Mouse (Mus musculus): Measurements from ENCODE around the gene Rhobtb1. TPM values are rescaled to one million over a fixed set of nuclear protein-coding genes. Genes with fewer than 3 reads are reported as not detected.

The Rhobtb1 gene
- 11.4 and 13.3 TPM in 2 replicates for polyA plus RNA-seq (2015; fragmentation: Nextera tagmentation; extraction: Ambion mirVana)

DNA sequence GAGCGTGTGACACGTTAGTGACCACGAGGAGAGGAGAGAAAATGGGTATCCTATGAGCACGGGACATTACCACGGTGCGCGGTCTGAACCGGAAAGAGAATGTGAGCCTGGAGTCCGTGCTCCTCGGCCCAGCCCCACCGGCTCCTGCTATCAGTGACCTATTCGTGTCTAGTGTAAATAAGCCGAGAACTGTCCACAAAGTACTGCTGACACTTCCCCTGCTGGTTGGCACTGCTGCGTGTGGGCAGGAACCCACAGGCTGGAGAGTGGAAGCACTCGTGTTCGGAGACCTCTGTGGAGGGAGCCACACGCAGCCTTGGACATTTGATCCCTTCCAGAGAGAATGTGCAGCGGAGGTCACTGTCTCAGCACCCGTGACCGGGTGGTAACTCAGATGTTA, at the start of gene Rhobtb1:
Gene Rhobtb1, plus strand, starts transcription at position 390 of the 400 bp plus-strand sequence.
- no peak within 1 kb of the TSS for H3K4me2 ChIP-seq (ENCODE audit: low read length)

DNA sequence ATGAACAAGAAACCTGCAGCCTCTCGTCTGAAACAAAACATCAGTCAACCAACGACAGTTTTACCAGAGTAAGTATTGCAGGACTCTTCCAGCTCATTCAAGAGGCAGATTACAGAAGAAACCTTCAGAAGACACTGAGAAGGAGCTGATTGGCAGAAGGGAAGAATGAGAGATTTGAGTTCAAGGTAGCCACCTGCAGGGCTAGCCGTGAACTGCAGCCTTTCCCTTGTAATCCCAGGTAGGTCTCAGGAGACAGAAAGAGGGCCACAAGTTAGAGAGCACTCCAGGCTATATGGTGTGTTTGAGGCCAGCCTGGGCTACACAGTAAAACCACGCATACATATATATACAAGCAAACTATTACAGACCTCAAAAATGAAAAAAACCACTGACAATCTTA, 49.2 kb upstream of the Rhobtb1 start:
- WGBS: 81% methylated on average over 4 of the region's 4 CpGs
- no peaks in the 10 kb centered on the region for H3K36me3 ChIP-seq (ENCODE audit: control insufficient read depth, insufficient read depth, low read length)
- ATAC-seq: no peak
- H3K4me3 ChIP-seq (ENCODE audit: low read length): no peak overlapping the region
- no peaks in the 10 kb centered on the region for H3K4me1 ChIP-seq (ENCODE audit: control insufficient read depth, insufficient read depth, low read depth, low read length)
- no peaks in the 10 kb centered on the region for H3K9me3 ChIP-seq (ENCODE audit: control insufficient read depth, low read length)
- H3K4me2 ChIP-seq (ENCODE audit: low read length): no peak overlapping the region
- no peak overlapping the region for H3K9ac ChIP-seq (ENCODE audit: low read depth, low read length)
- no peaks in the 10 kb centered on the region for H3K27me3 ChIP-seq (replicated peaks; ENCODE audit: control insufficient read depth, insufficient read depth, low read length)
- H3K27ac ChIP-seq (ENCODE audit: low read depth, low read length): no peak overlapping the region

More for the DNA sequence above, at the start of gene Rhobtb1:
- no peaks in the 10 kb centered on the region for H3K36me3 ChIP-seq (ENCODE audit: control insufficient read depth, insufficient read depth, low read length)
- WGBS: 81% methylated on average over 20 of the region's 20 CpGs
- H3K27me3 ChIP-seq (replicated peaks; ENCODE audit: control insufficient read depth, insufficient read depth, low read length): no peaks in the 10 kb centered on the region
- no peaks in the 10 kb centered on the region for H3K4me1 ChIP-seq (ENCODE audit: control insufficient read depth, insufficient read depth, low read depth, low read length)
- ATAC-seq: no peak
- no peak within 1 kb of the TSS for H3K27ac ChIP-seq (ENCODE audit: low read depth, low read length)
- H3K9me3 ChIP-seq (ENCODE audit: control insufficient read depth, low read length): no peaks in the 10 kb centered on the region
- no peak within 1 kb of the TSS for H3K4me3 ChIP-seq (ENCODE audit: low read length)
- no peak within 1 kb of the TSS for H3K9ac ChIP-seq (ENCODE audit: low read depth, low read length)

- WGBS: 83% methylated on average over 12 of the region's 12 CpGs
- no peak for ATAC-seq
- Histone ChIP-seq H3K4me3 (ENCODE audit: low read length) (no peak overlapping the region), H3K9me3 (ENCODE audit: control insufficient read depth, low read length) (no peaks in the 10 kb centered on the region), H3K9ac (ENCODE audit: low read depth, low read length) (no peak overlapping the region), H3K27me3 (replicated peaks; ENCODE audit: control insufficient read depth, insufficient read depth, low read length) (no peaks in the 10 kb centered on the region), H3K27ac (ENCODE audit: low read depth, low read length) (no peak overlapping the region), H3K4me2 (ENCODE audit: low read length) (no peak overlapping the region), H3K36me3 (ENCODE audit: control insufficient read depth, insufficient read depth, low read length) (no peaks in the 10 kb centered on the region), H3K4me1 (ENCODE audit: control insufficient read depth, insufficient read depth, low read depth, low read length) (no peaks in the 10 kb centered on the region)
Observed at GRCm38 (mm10) chr10:69104143-69104882, 46.9 kb upstream of the Rhobtb1 start.

GRCm38 (mm10) chr10:69104883-69105225, 46.4 kb upstream of the Rhobtb1 start:
- Histone ChIP-seq H3K27ac (ENCODE audit: low read depth, low read length) (no peak overlapping the region), H3K9me3 (ENCODE audit: control insufficient read depth, low read length) (no peaks in the 10 kb centered on the region), H3K36me3 (ENCODE audit: control insufficient read depth, insufficient read depth, low read length) (no peaks in the 10 kb centered on the region), H3K27me3 (replicated peaks; ENCODE audit: control insufficient read depth, insufficient read depth, low read length) (no peaks in the 10 kb centered on the region), H3K4me3 (ENCODE audit: low read length) (no peak overlapping the region), H3K4me1 (ENCODE audit: control insufficient read depth, insufficient read depth, low read depth, low read length) (no peaks in the 10 kb centered on the region), H3K4me2 (ENCODE audit: low read length) (no peak overlapping the region), H3K9ac (ENCODE audit: low read depth, low read length) (no peak overlapping the region)
- WGBS: 74% methylated on average over 9 of the region's 9 CpGs
- ATAC-seq: no peak

DNA sequence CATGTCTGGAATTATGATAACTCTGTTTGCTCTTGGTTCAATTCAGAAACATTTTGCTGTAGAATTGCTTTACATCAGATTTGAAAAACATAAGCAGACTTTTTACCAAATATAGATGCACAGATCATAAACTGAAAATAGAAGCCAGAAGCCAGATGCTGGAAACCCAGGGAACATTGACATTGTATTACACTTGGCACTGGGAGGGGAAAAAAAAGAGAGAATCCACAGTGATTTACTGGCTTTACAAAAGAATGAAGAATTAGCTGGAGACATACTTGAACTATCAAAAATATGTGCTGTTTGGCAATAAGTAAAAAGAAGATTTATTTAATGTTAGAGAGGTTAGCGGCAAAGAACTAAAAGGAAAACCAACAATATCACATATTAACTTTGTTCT, 44.4 kb upstream of the Rhobtb1 start:
- no peaks in the 10 kb centered on the region for H3K4me1 ChIP-seq (ENCODE audit: control insufficient read depth, insufficient read depth, low read depth, low read length)
- H3K4me2 ChIP-seq (ENCODE audit: low read length): no peak overlapping the region
- WGBS: 83% methylated on average over 1 of the region's 1 CpGs
- H3K9me3 ChIP-seq (ENCODE audit: control insufficient read depth, low read length): no peaks in the 10 kb centered on the region
- no peak overlapping the region for H3K27ac ChIP-seq (ENCODE audit: low read depth, low read length)
- ATAC-seq: no peak
- H3K36me3 ChIP-seq (ENCODE audit: control insufficient read depth, insufficient read depth, low read length): no peaks in the 10 kb centered on the region
- H3K4me3 ChIP-seq (ENCODE audit: low read length): no peak overlapping the region
- no peak overlapping the region for H3K9ac ChIP-seq (ENCODE audit: low read depth, low read length)
- H3K27me3 ChIP-seq (replicated peaks; ENCODE audit: control insufficient read depth, insufficient read depth, low read length): no peaks in the 10 kb centered on the region

DNA sequence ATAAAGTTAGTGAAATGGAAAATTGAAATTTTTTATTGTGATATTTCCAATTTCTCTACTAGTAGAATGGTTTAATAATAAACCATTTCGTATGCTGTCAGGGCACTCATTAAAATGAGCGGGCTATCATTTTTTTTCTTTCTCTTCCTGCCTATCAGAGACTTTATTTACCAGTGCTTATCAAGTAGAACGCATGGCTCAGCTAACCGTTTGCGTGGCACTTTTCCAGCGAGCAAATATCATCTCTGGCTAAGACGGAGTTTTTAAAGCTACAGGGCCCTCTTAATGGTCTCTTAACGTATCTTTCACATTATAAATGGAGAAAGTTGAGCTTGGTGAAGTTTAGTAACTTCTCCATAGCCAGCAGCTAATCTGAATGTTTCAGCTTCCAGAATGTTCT, 44.0 kb upstream of the Rhobtb1 start:
- no peaks in the 10 kb centered on the region for H3K9me3 ChIP-seq (ENCODE audit: control insufficient read depth, low read length)
- H3K4me3 ChIP-seq (ENCODE audit: low read length): no peak overlapping the region
- no peak for ATAC-seq
- H3K27ac ChIP-seq (ENCODE audit: low read depth, low read length): no peak overlapping the region
- no peak overlapping the region for H3K4me2 ChIP-seq (ENCODE audit: low read length)
- H3K9ac ChIP-seq (ENCODE audit: low read depth, low read length): no peak overlapping the region
- no peaks in the 10 kb centered on the region for H3K36me3 ChIP-seq (ENCODE audit: control insufficient read depth, insufficient read depth, low read length)
- no peaks in the 10 kb centered on the region for H3K27me3 ChIP-seq (replicated peaks; ENCODE audit: control insufficient read depth, insufficient read depth, low read length)
- no peaks in the 10 kb centered on the region for H3K4me1 ChIP-seq (ENCODE audit: control insufficient read depth, insufficient read depth, low read depth, low read length)
- WGBS: 51% methylated on average over 8 of the region's 8 CpGs

DNA sequence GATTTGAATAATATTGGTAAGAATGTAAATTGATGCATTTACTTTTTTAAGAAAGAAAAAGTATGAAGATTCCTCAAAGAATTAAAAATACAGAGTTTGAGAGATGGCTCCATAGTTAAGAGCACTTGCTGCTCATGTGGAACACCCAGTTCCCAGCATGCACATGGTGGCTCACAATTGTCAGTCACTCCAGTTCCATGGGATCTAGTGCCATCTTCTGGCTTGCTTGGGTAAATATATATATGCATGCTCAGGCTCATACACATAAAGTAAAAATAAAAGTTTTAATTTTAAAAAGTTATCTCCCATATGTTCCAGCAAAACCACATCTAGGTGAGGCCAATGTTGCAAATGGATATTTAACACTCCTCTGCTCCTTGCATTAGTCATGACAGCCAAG, 36.9 kb upstream of the Rhobtb1 start:
- no peak for ATAC-seq
- no peaks in the 10 kb centered on the region for H3K4me1 ChIP-seq (ENCODE audit: control insufficient read depth, insufficient read depth, low read depth, low read length)
- H3K4me2 ChIP-seq (ENCODE audit: low read length): no peak overlapping the region
- no peak overlapping the region for H3K9ac ChIP-seq (ENCODE audit: low read depth, low read length)
- no peaks in the 10 kb centered on the region for H3K27me3 ChIP-seq (replicated peaks; ENCODE audit: control insufficient read depth, insufficient read depth, low read length)
- H3K9me3 ChIP-seq (ENCODE audit: control insufficient read depth, low read length): no peaks in the 10 kb centered on the region
- H3K27ac ChIP-seq (ENCODE audit: low read depth, low read length): no peak overlapping the region
- no peaks in the 10 kb centered on the region for H3K36me3 ChIP-seq (ENCODE audit: control insufficient read depth, insufficient read depth, low read length)
- H3K4me3 ChIP-seq (ENCODE audit: low read length): no peak overlapping the region

DNA sequence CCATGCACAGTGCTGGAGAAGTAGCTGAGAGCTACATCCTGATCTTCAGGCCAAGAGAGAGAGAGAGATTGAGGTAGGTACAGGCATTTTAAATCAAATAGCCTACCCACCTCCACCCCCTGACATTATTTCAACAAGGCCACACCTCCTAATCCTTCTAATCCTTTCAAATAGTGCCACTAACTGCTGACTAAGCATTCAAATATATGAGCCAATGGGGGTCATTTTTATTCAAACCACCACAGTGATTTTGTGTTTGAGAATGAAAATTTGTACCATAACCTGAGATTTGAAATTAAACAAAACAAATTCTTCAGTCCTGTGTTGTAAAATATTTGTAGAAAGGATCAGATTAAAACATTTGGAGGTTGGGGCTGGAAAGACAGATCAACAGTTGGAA, 33.2 kb upstream of the Rhobtb1 start:
- H3K27ac ChIP-seq (ENCODE audit: low read depth, low read length): no peak overlapping the region
- no peak overlapping the region for H3K4me2 ChIP-seq (ENCODE audit: low read length)
- no peaks in the 10 kb centered on the region for H3K9me3 ChIP-seq (ENCODE audit: control insufficient read depth, low read length)
- H3K36me3 ChIP-seq (ENCODE audit: control insufficient read depth, insufficient read depth, low read length): no peaks in the 10 kb centered on the region
- no peaks in the 10 kb centered on the region for H3K4me1 ChIP-seq (ENCODE audit: control insufficient read depth, insufficient read depth, low read depth, low read length)
- H3K4me3 ChIP-seq (ENCODE audit: low read length): no peak overlapping the region
- ATAC-seq: no peak
- no peak overlapping the region for H3K9ac ChIP-seq (ENCODE audit: low read depth, low read length)
- H3K27me3 ChIP-seq (replicated peaks; ENCODE audit: control insufficient read depth, insufficient read depth, low read length): no peaks in the 10 kb centered on the region

GRCm38 (mm10) chr10:69118893-69119292, 32.3 kb upstream of the Rhobtb1 start:
- no peak overlapping the region for H3K4me3 ChIP-seq (ENCODE audit: low read length)
- H3K9me3 ChIP-seq (ENCODE audit: control insufficient read depth, low read length): no peaks in the 10 kb centered on the region
- whole genome bisulfite sequencing: 78% methylated on average over 3 of the region's 3 CpGs
- no peaks in the 10 kb centered on the region for H3K4me1 ChIP-seq (ENCODE audit: control insufficient read depth, insufficient read depth, low read depth, low read length)
- no peak overlapping the region for H3K4me2 ChIP-seq (ENCODE audit: low read length)
- H3K9ac ChIP-seq (ENCODE audit: low read depth, low read length): no peak overlapping the region
- H3K27ac ChIP-seq (ENCODE audit: low read depth, low read length): no peak overlapping the region
- no peak for ATAC-seq
- no peaks in the 10 kb centered on the region for H3K36me3 ChIP-seq (ENCODE audit: control insufficient read depth, insufficient read depth, low read length)
- H3K27me3 ChIP-seq (replicated peaks; ENCODE audit: control insufficient read depth, insufficient read depth, low read length): no peaks in the 10 kb centered on the region

DNA sequence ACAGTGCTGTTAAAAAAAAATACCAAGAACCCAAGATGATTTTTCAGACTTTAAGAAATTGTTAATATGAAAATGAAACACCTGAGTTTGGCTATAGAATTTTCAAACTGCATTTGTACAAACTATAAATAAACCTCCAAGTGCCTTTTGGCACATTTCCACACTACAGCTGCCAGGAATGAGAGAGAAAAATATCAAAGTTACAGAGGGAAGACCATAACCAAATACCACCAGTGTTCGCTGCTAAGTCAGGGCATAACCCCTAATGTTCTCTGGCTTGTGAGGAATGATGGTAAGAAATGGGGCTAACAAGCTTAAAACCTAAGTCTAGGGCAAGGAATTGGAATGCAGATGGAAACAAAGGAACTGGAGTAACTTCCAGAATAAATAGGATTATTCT, 31.8 kb upstream of the Rhobtb1 start:
- no peaks in the 10 kb centered on the region for H3K4me1 ChIP-seq (ENCODE audit: control insufficient read depth, insufficient read depth, low read depth, low read length)
- H3K9me3 ChIP-seq (ENCODE audit: control insufficient read depth, low read length): no peaks in the 10 kb centered on the region
- WGBS: 76% methylated on average over 1 of the region's 1 CpGs
- no peak overlapping the region for H3K27ac ChIP-seq (ENCODE audit: low read depth, low read length)
- ATAC-seq: no peak
- no peak overlapping the region for H3K9ac ChIP-seq (ENCODE audit: low read depth, low read length)
- H3K4me2 ChIP-seq (ENCODE audit: low read length): no peak overlapping the region
- H3K27me3 ChIP-seq (replicated peaks; ENCODE audit: control insufficient read depth, insufficient read depth, low read length): no peaks in the 10 kb centered on the region
- H3K36me3 ChIP-seq (ENCODE audit: control insufficient read depth, insufficient read depth, low read length): no peaks in the 10 kb centered on the region
- no peak overlapping the region for H3K4me3 ChIP-seq (ENCODE audit: low read length)
